Mouse (Mus musculus) MEL (cell line): ENCODE measurements at regions not wholly inside any gene's neighbourhood (a gene's known extent, or its start where the extent isn't known, plus 50 kb on each side); places are given as distances from the start of the nearest gene placed in this dataset.

Experiments used
- DNase-seq: peaks from one replicate; pipeline ENCODE4 v3.0.0; 2011; ENCODE audit warnings: low read depth, low spot score
- H3K27ac ChIP-seq: 2 replicates; pipeline ENCODE4 v1.5.1; 2012; ENCODE audit warnings: low read depth, mild to moderate bottlenecking, control low read depth, low read length, moderate library complexity; ENCODE audit not compliant: control insufficient read depth
- H3K27me3 ChIP-seq, 2 experiments: fragments of 150-350 bp in 1 of 2; sonication (generic) in 1 of 2; 2 replicates each; pipeline ENCODE4 v1.6.1; 2012; ENCODE audit warnings: low read length in 2 of 2, mild to moderate bottlenecking in 2 of 2, improper control_type of control experiment in 1 of 2, moderate library complexity in 1 of 2; ENCODE audit not compliant: insufficient read depth in 2 of 2, control insufficient read depth in 1 of 2
- H3K36me3 ChIP-seq, 2 experiments: 2 replicates each; pipeline ENCODE4 v1.6.1; 2012 to 2014; ENCODE audit warnings: low read length in 2 of 2, improper control_type of control experiment in 1 of 2, inconsistent platforms in 1 of 2, mild to moderate bottlenecking in 1 of 2; ENCODE audit not compliant: insufficient read depth in 2 of 2, control insufficient read depth in 1 of 2
- H3K4me1 ChIP-seq, 2 experiments: fragments of 150-350 bp in 1 of 2; sonication (generic) in 1 of 2; 2 replicates each; pipeline ENCODE4 v1.6.1; 2012; ENCODE audit warnings: low read length in 2 of 2, improper control_type of control experiment in 1 of 2, mild to moderate bottlenecking in 1 of 2; ENCODE audit not compliant: insufficient read depth in 2 of 2, control insufficient read depth in 1 of 2
- H3K4me3 ChIP-seq, 2 experiments: fragments of 150-350 bp in 1 of 2; sonication (generic) in 1 of 2; 2 replicates each; pipeline ENCODE4 v1.5.1; 2012; ENCODE audit warnings: low read depth in 2 of 2, low read length in 2 of 2, mild to moderate bottlenecking in 2 of 2, moderate library complexity in 2 of 2, control low read depth in 1 of 2, improper control_type of control experiment in 1 of 2; ENCODE audit not compliant: control insufficient read depth in 1 of 2, insufficient read depth in 1 of 2
- H3K79me2 ChIP-seq: 2 replicates; pipeline ENCODE4 v1.6.1; 2012; ENCODE audit warnings: mild to moderate bottlenecking, low read length, moderate library complexity; ENCODE audit not compliant: control insufficient read depth, poor library complexity, insufficient read depth
- H3K9ac ChIP-seq: 2 replicates; pipeline ENCODE4 v1.6.1; 2012; ENCODE audit warnings: low read depth, mild to moderate bottlenecking, control low read depth, low read length, moderate library complexity; ENCODE audit not compliant: control insufficient read depth, poor library complexity, severe bottlenecking
- H3K9me3 ChIP-seq: fragments of 150-350 bp; sonication (generic); replicated peaks from 2 replicates; pipeline ENCODE4 v1.6.1; 2012; ENCODE audit warnings: mild to moderate bottlenecking, low read length, improper control_type of control experiment, moderate library complexity; ENCODE audit not compliant: insufficient read depth
- BHLHE40 ChIP-seq: IDR thresholded peaks from 2 replicates; pipeline ENCODE4 v1.6.1; 2012; ENCODE audit warnings: low read depth, mild to moderate bottlenecking, inconsistent platforms, low read length, improper control_type of control experiment, borderline replicate concordance
- CHD1 ChIP-seq: IDR thresholded peaks from 2 replicates; pipeline ENCODE4 v1.6.1; 2012; ENCODE audit warnings: low read depth, mild to moderate bottlenecking, inconsistent platforms, low read length, improper control_type of control experiment
- CTCF ChIP-seq, 3 experiments: IDR thresholded peaks in 2 of 3; conservative IDR thresholded peaks in 1 of 3; 2 replicates each; pipeline ENCODE4 v1.5.1; 2011 to 2012; ENCODE audit warnings: low read length in 3 of 3, low read depth in 2 of 3, mild to moderate bottlenecking in 2 of 3, improper control_type of control experiment in 1 of 3, inconsistent platforms in 1 of 3, mixed read lengths in 1 of 3, moderate library complexity in 1 of 3; ENCODE audit not compliant: control insufficient read depth in 1 of 3, insufficient read depth in 1 of 3, poor library complexity in 1 of 3, severe bottlenecking in 1 of 3
- E2F4 ChIP-seq: IDR thresholded peaks from 2 replicates; pipeline ENCODE4 v1.6.1; 2011; ENCODE audit warnings: low read depth, low read length, improper control_type of control experiment, borderline replicate concordance
- ELF1 ChIP-seq: IDR thresholded peaks from 2 replicates; pipeline ENCODE4 v1.6.1; 2014; ENCODE audit warnings: low read depth, mild to moderate bottlenecking, inconsistent platforms, low read length, improper control_type of control experiment, moderate library complexity
- EP300 ChIP-seq, 2 experiments: IDR thresholded peaks; 2 replicates each; pipeline ENCODE4 v1.6.1; 2011; ENCODE audit warnings: improper control_type of control experiment in 2 of 2, low read length in 2 of 2, low read depth in 1 of 2, mild to moderate bottlenecking in 1 of 2
- ETS1 ChIP-seq: IDR thresholded peaks from 2 replicates; pipeline ENCODE4 v1.6.1; 2012; ENCODE audit warnings: low read depth, mild to moderate bottlenecking, inconsistent platforms, low read length, improper control_type of control experiment, moderate library complexity
- GATA1 ChIP-seq: IDR thresholded peaks from 2 replicates; pipeline ENCODE4 v1.6.1; 2011; ENCODE audit warnings: low read depth, low read length, improper control_type of control experiment
- HCFC1 ChIP-seq: IDR thresholded peaks from 2 replicates; pipeline ENCODE4 v1.6.1; 2012; ENCODE audit warnings: low read depth, mild to moderate bottlenecking, inconsistent platforms, low read length, improper control_type of control experiment, moderate library complexity
- KAT2A ChIP-seq: conservative IDR thresholded peaks from 2 replicates; pipeline ENCODE4 v1.6.1; 2012; ENCODE audit warnings: low read depth, low read length, improper control_type of control experiment, inconsistent platforms
- MAFK ChIP-seq: IDR thresholded peaks from 2 replicates; pipeline ENCODE4 v1.6.1; 2011; ENCODE audit warnings: low read depth, mild to moderate bottlenecking, low read length, improper control_type of control experiment, borderline replicate concordance
- MAX ChIP-seq: IDR thresholded peaks from 2 replicates; pipeline ENCODE4 v1.6.1; 2011; ENCODE audit warnings: low read length, improper control_type of control experiment
- MEF2A ChIP-seq: IDR thresholded peaks from 2 replicates; pipeline ENCODE4 v1.6.1; 2014; ENCODE audit warnings: low read depth, mild to moderate bottlenecking, inconsistent platforms, low read length, improper control_type of control experiment; ENCODE audit not compliant: poor library complexity, insufficient replicate concordance, severe bottlenecking; ENCODE audit errors: extremely low read depth
- MYB ChIP-seq: IDR thresholded peaks from 2 replicates; pipeline ENCODE4 v1.6.1; 2011; ENCODE audit warnings: mild to moderate bottlenecking, low read depth, low read length, improper control_type of control experiment
- MYC ChIP-seq: IDR thresholded peaks from 2 replicates; pipeline ENCODE4 v1.6.1; 2011; ENCODE audit warnings: low read depth, mild to moderate bottlenecking, low read length, improper control_type of control experiment, moderate library complexity
- NRF1 ChIP-seq: IDR thresholded peaks from 2 replicates; pipeline ENCODE4 v1.6.1; 2014; ENCODE audit warnings: low read depth, mild to moderate bottlenecking, inconsistent platforms, low read length, improper control_type of control experiment, moderate library complexity; ENCODE audit not compliant: poor library complexity, insufficient read depth, severe bottlenecking
- POLR2A ChIP-seq, 2 experiments: IDR thresholded peaks; 2 replicates each; pipeline ENCODE4 v1.6.1; 2011 to 2012; ENCODE audit warnings: low read length in 2 of 2, mild to moderate bottlenecking in 2 of 2, control low read depth in 1 of 2, improper control_type of control experiment in 1 of 2, low read depth in 1 of 2, moderate library complexity in 1 of 2; ENCODE audit not compliant: control insufficient read depth in 1 of 2, insufficient read depth in 1 of 2, poor library complexity in 1 of 2
- POLR2AphosphoS5 ChIP-seq: IDR thresholded peaks from 2 replicates; pipeline ENCODE4 v1.6.1; 2012; ENCODE audit warnings: low read depth, borderline replicate concordance, mild to moderate bottlenecking, inconsistent platforms, low read length, moderate library complexity, mixed read lengths
- RAD21 ChIP-seq: IDR thresholded peaks from 2 replicates; pipeline ENCODE4 v1.6.1; 2011; ENCODE audit warnings: mild to moderate bottlenecking, low read depth, low read length, improper control_type of control experiment
- RCOR1 ChIP-seq: IDR thresholded peaks from 2 replicates; pipeline ENCODE4 v1.6.1; 2012; ENCODE audit warnings: low read depth, mild to moderate bottlenecking, inconsistent platforms, low read length, improper control_type of control experiment
- SIN3A ChIP-seq: IDR thresholded peaks from 2 replicates; pipeline ENCODE4 v1.6.1; 2012; ENCODE audit warnings: low read length, improper control_type of control experiment, inconsistent platforms
- SMC3 ChIP-seq: IDR thresholded peaks from 2 replicates; pipeline ENCODE4 v1.6.1; 2011; ENCODE audit warnings: low read depth, low read length, improper control_type of control experiment
- TAL1 ChIP-seq: IDR thresholded peaks from 2 replicates; pipeline ENCODE4 v1.6.1; 2012; ENCODE audit warnings: mild to moderate bottlenecking, inconsistent platforms, low read length, moderate library complexity, mixed read lengths
- USF1 ChIP-seq: IDR thresholded peaks from 2 replicates; pipeline ENCODE4 v1.6.1; 2014; ENCODE audit warnings: low read depth, mild to moderate bottlenecking, inconsistent platforms, low read length, improper control_type of control experiment, moderate library complexity
- USF2 ChIP-seq, 2 experiments: IDR thresholded peaks; 2 replicates each; pipeline ENCODE4 v1.6.1; 2011 to 2012; ENCODE audit warnings: improper control_type of control experiment in 2 of 2, low read length in 2 of 2, borderline replicate concordance in 1 of 2, inconsistent platforms in 1 of 2, low read depth in 1 of 2, mild to moderate bottlenecking in 1 of 2; ENCODE audit not compliant: insufficient read depth in 1 of 2
- ZC3H11A ChIP-seq: IDR thresholded peaks from 2 replicates; pipeline ENCODE4 v1.6.1; 2012; ENCODE audit warnings: low read depth, mild to moderate bottlenecking, inconsistent platforms, low read length, improper control_type of control experiment
- ZMIZ1 ChIP-seq: IDR thresholded peaks from 2 replicates; pipeline ENCODE4 v1.6.1; 2012; ENCODE audit warnings: low read depth, mild to moderate bottlenecking, inconsistent platforms, low read length, improper control_type of control experiment, moderate library complexity
- ZNF384 ChIP-seq: IDR thresholded peaks from 2 replicates; pipeline ENCODE4 v1.6.1; 2012; ENCODE audit warnings: low read depth, mild to moderate bottlenecking, inconsistent platforms, low read length, improper control_type of control experiment

GRCm38 (mm10) chrX:11632011-11632410 is 304.4 kb downstream of the H2al1j start:
- DNase-seq = peak; percentile 20
- no peaks in the 10 kb centered on the region for H3K79me2 ChIP-seq
- no peaks in the 10 kb centered on the region; a peak in 1 of 4 replicates for H3K27me3 ChIP-seq
- peak overlapping the region in 1 of 2 experiments; percentile 42; a peak in 2 of 4 replicates for H3K4me3 ChIP-seq
- H3K4me1 ChIP-seq = peaks cover 0 to 14% of the 10 kb centered on the region in 2 experiments; a peak in 2 of 4 replicates
- H3K36me3 ChIP-seq = peaks cover 0 to 7% of the 10 kb centered on the region in 2 experiments; a peak in 2 of 4 replicates
- H3K9me3 ChIP-seq = no peaks in the 10 kb centered on the region
- TF ChIP-seq MYB (no peak), ELF1 (no peak), CHD1 (no peak), ZMIZ1 (no peak), ZNF384 (no peak), ETS1 (no peak), GATA1 (no peak), POLR2A (IDR thresholded peaks at IDR 0.05; ENCODE audit: control insufficient read depth in 1 of 2, insufficient read depth in 1 of 2, low read depth in 1 of 2, low read length in 2 of 2, poor library complexity in 1 of 2) (no peak), POLR2AphosphoS5 (no peak), BHLHE40 (no peak), TAL1 (no peak)
- H3K9ac ChIP-seq = no peak overlapping the region
- no peak overlapping the region for H3K27ac ChIP-seq

GRCm38 (mm10) chrX:11633823-11634222 is 306.2 kb downstream of the H2al1j start:
- H3K27ac ChIP-seq = no peak overlapping the region
- no peak overlapping the region for H3K4me3 ChIP-seq
- no peaks in the 10 kb centered on the region for H3K79me2 ChIP-seq
- no peak overlapping the region for H3K9ac ChIP-seq
- H3K9me3 ChIP-seq = no peaks in the 10 kb centered on the region
- DNase-seq = peak; percentile 76
- no peaks in the 10 kb centered on the region; a peak in 1 of 4 replicates for H3K27me3 ChIP-seq
- TF ChIP-seq ELF1 = no peak
- no peak for TF ChIP-seq POLR2AphosphoS5
- TF ChIP-seq KAT2A = no peak
- TF ChIP-seq MAFK = no peak
- no peak for TF ChIP-seq E2F4
- TF ChIP-seq HCFC1 = no peak
- peak; percentile 86 for TF ChIP-seq RAD21
- TF ChIP-seq EP300 (IDR thresholded peaks at IDR 0.05; ENCODE audit: low read depth in 1 of 2, low read length in 2 of 2) = no peak
- TF ChIP-seq NRF1 = no peak
- peak; percentile 89 for TF ChIP-seq SMC3
- TF ChIP-seq USF2 (IDR thresholded peaks at IDR 0.05; ENCODE audit: borderline replicate concordance in 1 of 2, insufficient read depth in 1 of 2, low read depth in 1 of 2, low read length in 2 of 2) = no peak
- peak; percentile 75 to 90 (median 89) for TF ChIP-seq CTCF (IDR thresholded peaks at IDR 0.05 in 2 of 3, conservative IDR thresholded peaks at IDR 0.05 in 1 of 3; ENCODE audit: control insufficient read depth in 1 of 3, insufficient read depth in 1 of 3, low read depth in 2 of 3, low read length in 3 of 3, poor library complexity in 1 of 3, severe bottlenecking in 1 of 3)
- peak; percentile 25; the same call in 1 of the 2 replicates for TF ChIP-seq MAX
- no peak; the same call in 1 of the 2 replicates for TF ChIP-seq SIN3A
- TF ChIP-seq RCOR1 = no peak
- TF ChIP-seq USF1 = no peak
- TF ChIP-seq MYC = peak; percentile 76
- TF ChIP-seq ZC3H11A = peak; percentile 86
- no peak for TF ChIP-seq MYB
- TF ChIP-seq MEF2A = no peak
- no peak for TF ChIP-seq POLR2A (IDR thresholded peaks at IDR 0.05; ENCODE audit: control insufficient read depth in 1 of 2, insufficient read depth in 1 of 2, low read depth in 1 of 2, low read length in 2 of 2, poor library complexity in 1 of 2)
- H3K36me3 ChIP-seq = peaks cover 0 to 7% of the 10 kb centered on the region in 2 experiments; a peak in 2 of 4 replicates
- H3K4me1 ChIP-seq = peaks cover 0 to 14% of the 10 kb centered on the region in 2 experiments; a peak in 2 of 4 replicates
